Mouse (Mus musculus) kidney, adult 11 months (tissue): ENCODE results near the gene Aire.

ENCODE experiments used
- DNase-seq: peaks from one replicate; pipeline ENCODE4 v3.0.0; 2022

Aire gene

DNA sequence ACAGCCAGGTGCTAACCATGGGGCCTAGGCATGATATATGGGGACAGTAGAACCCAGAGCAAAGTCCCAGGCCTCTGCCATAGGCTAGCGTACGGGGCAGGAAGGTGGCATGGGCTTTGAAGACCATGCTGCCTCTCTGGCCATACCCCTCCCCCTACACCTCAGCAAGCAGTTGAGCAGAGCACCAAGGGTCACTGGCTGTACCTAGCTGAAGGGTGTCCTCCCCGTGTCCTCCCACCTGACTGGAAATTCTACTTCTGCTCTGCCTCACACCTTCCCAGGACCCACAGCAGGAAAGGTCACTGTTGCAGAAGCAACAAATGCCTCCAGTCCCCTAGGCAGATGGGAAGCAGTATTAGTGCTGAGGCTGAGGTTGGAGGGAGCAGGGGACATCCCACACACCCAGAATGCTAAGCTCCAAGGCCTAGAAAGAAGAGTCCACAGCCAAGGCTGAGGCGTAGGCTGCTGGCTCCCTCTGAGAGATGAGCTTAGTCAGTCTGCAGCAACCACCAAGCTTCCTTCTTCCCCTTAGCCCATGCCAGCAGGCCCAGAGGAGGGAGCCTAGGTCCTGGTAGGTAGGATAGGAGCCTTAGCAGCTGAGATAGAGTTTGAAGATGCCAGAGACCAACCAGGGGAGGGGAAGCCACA is 37.5 kb downstream of the Aire start:
- peak; percentile 53 for DNase-seq

DNA sequence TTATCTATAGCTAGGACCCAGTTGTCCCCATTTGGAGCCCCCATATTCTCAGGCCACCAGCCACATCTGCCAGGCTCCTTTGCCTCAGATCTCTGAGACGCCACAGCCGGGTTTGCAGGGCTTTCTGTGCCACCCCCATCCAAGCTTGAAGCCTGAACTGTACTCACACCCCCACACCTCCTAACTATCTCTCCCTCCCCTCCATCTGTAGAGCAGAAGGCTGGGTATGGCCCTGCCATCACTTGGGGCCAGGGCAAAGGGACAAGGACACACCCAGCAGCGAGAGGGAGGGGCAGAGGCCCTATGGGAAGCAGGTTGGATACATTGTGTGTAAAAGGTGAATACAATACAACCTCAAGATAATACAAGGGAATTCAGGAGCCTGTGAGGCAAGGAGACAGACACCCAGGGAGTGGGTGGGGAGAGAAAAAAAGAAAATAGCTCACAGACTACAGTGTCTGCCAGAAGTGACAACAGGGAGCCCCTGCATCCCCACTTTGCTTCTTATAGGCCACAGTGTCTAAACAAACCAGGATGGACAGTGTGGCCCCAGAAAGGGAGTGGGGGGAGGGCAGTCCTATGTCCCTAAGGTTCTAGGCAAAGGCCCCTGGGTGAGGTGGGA is 38.8 kb downstream of the Aire start:
- DNase-seq = no peak

DNA sequence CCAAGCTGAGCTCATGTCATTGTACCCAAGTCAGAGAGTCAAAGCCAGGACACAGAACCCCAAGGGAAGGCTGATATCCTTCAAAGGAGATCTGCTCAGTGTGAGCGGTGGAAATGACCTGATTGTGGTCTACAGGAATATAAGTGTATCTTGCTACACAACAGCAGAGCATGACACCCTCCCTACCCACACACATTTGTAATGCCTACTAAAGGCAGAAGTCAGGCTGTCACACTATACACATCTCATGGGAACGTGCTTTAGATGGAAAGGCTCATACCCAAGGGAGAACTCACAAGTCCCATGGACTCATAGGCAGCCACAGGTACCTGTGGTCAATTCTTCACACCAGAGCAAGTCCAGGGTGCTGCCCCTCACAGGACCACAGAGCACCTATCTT is 41.1 kb downstream of the Aire start:
- no peak for DNase-seq

DNA sequence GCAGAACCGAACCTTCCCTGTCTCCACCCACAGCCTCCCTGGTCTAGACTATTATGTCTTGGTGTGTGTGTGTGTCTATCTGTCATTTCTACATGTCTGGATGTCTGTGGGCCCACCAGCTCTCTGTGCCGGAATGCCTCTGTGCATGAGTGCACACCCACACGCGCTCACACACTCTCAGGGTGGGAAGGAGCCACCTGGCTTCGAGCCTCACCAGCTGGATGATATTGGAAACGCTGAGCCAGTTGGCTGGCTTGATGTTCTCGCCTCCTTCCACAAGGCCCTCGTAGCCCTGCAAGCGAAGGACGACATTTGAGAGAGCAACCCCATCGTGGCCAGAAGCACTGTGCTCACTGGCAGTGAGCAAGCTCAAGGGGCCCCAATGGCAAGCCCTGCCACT is 41.6 kb downstream of the Aire start:
- DNase-seq = no peak

DNA sequence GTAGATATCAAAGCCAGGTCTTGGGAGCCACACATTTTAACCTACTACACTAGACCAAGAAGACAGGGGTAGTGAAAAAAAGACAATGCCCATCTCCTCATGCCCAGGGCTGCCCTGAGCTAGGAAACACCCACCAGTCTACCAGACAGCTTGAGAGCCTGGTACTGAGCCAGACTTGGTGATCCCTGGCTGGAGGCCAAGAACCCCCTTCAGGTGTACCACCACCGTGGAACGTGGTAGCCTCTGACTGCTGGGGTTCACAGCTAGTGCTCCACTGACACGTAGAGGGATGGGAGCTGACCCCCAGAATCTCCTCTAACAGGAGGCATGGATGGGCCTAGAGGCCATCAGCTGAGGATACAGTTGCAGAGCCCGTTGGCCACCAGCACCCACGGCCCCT is 43.2 kb downstream of the Aire start:
- DNase-seq = no peak

DNA sequence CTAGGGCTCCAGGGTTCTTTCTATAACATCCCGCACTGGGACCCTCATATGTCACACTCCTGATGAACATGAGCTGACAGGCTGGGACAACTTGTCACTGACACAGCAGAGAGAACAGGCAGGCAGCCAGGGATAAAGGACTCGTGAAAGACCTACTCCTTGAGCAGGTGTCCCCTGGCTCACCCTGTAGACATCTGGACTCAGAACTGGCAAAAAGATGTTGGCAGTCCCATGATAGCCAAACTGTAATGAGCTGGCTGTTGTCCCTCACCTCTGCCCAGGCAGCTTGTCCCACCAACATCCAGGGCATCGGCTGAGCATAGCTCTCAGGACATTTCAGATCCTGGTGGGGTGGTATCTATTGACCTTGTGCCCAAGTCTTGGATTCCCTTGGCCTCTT is 47.8 kb downstream of the Aire start:
- no peak for DNase-seq

DNA sequence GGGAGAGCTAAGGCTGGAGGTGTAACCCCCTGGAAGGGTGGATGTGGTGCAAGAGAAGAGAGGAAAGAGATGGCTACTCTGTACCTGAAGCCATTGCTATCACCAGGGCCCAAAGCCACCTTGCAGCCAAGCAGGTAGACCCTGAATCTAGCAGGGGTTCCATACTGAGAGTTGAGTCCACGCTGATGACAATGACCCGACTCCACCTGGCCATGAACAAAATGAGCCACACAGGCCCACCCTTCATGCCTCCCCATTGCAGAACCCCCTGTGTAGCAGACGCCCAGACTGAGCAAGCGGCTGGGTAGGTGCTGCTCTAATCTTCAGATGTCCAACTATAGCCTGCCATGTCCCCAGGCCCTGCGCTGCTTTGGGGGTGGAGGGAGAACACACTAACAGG is 57.6 kb downstream of the Aire start:
- no peak for DNase-seq

DNA sequence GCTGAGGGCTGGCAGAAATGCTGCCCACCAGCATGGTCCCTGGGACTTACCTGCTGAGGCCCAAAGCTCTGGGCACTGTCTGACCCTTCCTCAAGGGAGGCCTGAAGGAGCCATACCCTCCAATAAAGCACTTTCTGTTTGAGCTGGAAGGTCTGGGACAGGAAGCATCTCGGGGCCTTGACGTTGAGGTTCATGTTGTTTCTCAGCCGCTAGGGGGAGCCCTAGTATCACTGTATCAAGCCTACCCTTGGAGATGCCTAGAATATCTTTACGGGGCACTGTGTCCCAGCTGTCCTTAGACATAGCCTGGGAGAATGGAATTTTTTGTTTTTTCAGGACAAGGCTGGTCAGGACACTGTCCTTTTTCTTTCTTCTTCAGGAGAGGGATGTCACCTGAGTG is 58.8 kb downstream of the Aire start:
- peak; percentile 53 for DNase-seq
